Mouse (Mus musculus): ENCODE data around the gene Gm5936.
"Not testable (repeated sequence)": the region's sequence is repeated elsewhere in the genome, so short reads cannot be mapped to it uniquely, and the experiment has no call there.

DNA sequence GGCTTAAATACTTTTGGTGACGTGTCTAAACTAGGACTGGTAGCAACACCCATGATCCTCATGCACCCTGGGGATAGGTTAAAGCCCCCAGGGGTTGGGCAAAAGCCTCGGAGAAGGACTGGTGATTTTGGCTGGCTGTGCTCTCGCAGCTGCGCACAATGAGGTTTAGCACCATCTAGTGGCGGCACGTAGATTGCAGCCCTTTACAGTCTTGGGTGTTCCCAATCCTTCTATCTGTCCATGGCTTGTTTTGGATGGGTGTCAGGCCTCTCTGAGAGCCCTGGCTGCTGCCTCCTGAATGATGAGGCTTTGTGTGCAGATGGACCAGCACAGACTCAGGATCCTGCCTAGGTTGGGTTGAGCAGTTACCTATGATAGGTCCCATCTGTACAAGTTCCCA, 43.1 kb downstream of the Gm5936 start:
- not testable (repeated sequence) for TF ChIP-seq POLR2A (IDR thresholded peaks at IDR 0.05; ENCODE audit: low read depth, low read length); CTCF (conservative IDR thresholded peaks at IDR 0.05; ENCODE audit: insufficient read depth, insufficient read length, low read depth, low read length)
